Mouse (Mus musculus): ENCODE data around the gene 9430097D07Rik. TPM values are rescaled to one million over a fixed set of nuclear protein-coding genes. Genes with fewer than 3 reads are reported as not detected.

The 9430097D07Rik gene
- polyA plus RNA-seq, 1 experiment, result not detected

GRCm38 (mm10) chr2:32617601-32618000 lies 42.1 kb upstream of the 9430097D07Rik start:
- peaks cover 11% of the 10 kb centered on the region; the same call in 1 of the 2 replicates for H3K36me3 ChIP-seq (ENCODE audit: control insufficient read depth, insufficient read depth, low read length, poor library complexity, severe bottlenecking)
- H3K4me1 ChIP-seq (ENCODE audit: control insufficient read depth, insufficient read depth, low read length), result peaks cover 3% of the 10 kb centered on the region
- H3K4me3 ChIP-seq (ENCODE audit: low read depth, low read length), result no peak overlapping the region
- TF ChIP-seq EP300 (IDR thresholded peaks at IDR 0.05; ENCODE audit: insufficient read depth, low read depth, low read length) (0 out of 2 replicates have a peak, but pooled peaks have one; percentile 18), POLR2A (IDR thresholded peaks at IDR 0.05; ENCODE audit: insufficient read depth, low read length) (no peak), CTCF (IDR thresholded peaks at IDR 0.05; ENCODE audit: low read depth, low read length) (peak; percentile 77)
- no peaks in the 10 kb centered on the region for H3K9me3 ChIP-seq (replicated peaks; ENCODE audit: control insufficient read depth, insufficient read depth, low read length, poor library complexity, severe bottlenecking)
- no peaks in the 10 kb centered on the region for H3K27me3 ChIP-seq (ENCODE audit: control insufficient read depth, insufficient read depth, low read length, poor library complexity, severe bottlenecking)
- no peak overlapping the region for H3K9ac ChIP-seq (ENCODE audit: low read depth, poor library complexity, severe bottlenecking)
- no peak overlapping the region for H3K27ac ChIP-seq (ENCODE audit: insufficient read depth, low read length)

- H3K4me3 ChIP-seq (ENCODE audit: low read depth, low read length), result no peak overlapping the region
- H3K9me3 ChIP-seq (replicated peaks; ENCODE audit: control insufficient read depth, insufficient read depth, low read length, poor library complexity, severe bottlenecking), result no peaks in the 10 kb centered on the region
- TF ChIP-seq POLR2A (IDR thresholded peaks at IDR 0.05; ENCODE audit: insufficient read depth, low read length), result no peak
- no peak for TF ChIP-seq CTCF (IDR thresholded peaks at IDR 0.05; ENCODE audit: low read depth, low read length)
- no peak for TF ChIP-seq EP300 (IDR thresholded peaks at IDR 0.05; ENCODE audit: insufficient read depth, low read depth, low read length)
- peaks cover 11% of the 10 kb centered on the region; the same call in 1 of the 2 replicates for H3K36me3 ChIP-seq (ENCODE audit: control insufficient read depth, insufficient read depth, low read length, poor library complexity, severe bottlenecking)
- H3K4me1 ChIP-seq (ENCODE audit: control insufficient read depth, insufficient read depth, low read length), result peaks cover 3% of the 10 kb centered on the region
- no peak overlapping the region for H3K9ac ChIP-seq (ENCODE audit: low read depth, poor library complexity, severe bottlenecking)
- H3K27ac ChIP-seq (ENCODE audit: insufficient read depth, low read length), result no peak overlapping the region
- H3K27me3 ChIP-seq (ENCODE audit: control insufficient read depth, insufficient read depth, low read length, poor library complexity, severe bottlenecking), result no peaks in the 10 kb centered on the region
These were observed 41.6 kb upstream of the 9430097D07Rik start for GRCm38 (mm10) chr2:32617109-32617508.

- H3K4me3 ChIP-seq (ENCODE audit: low read depth, low read length), result peak overlapping the region; percentile 31
- no peak for TF ChIP-seq CTCF (IDR thresholded peaks at IDR 0.05; ENCODE audit: low read depth, low read length)
- no peak for TF ChIP-seq POLR2A (IDR thresholded peaks at IDR 0.05; ENCODE audit: insufficient read depth, low read length)
- TF ChIP-seq EP300 (IDR thresholded peaks at IDR 0.05; ENCODE audit: insufficient read depth, low read depth, low read length), result no peak
- no peak overlapping the region for H3K27ac ChIP-seq (ENCODE audit: insufficient read depth, low read length)
- H3K4me1 ChIP-seq (ENCODE audit: control insufficient read depth, insufficient read depth, low read length), result peaks cover 7% of the 10 kb centered on the region
- H3K27me3 ChIP-seq (ENCODE audit: control insufficient read depth, insufficient read depth, low read length, poor library complexity, severe bottlenecking), result no peaks in the 10 kb centered on the region
- H3K9me3 ChIP-seq (replicated peaks; ENCODE audit: control insufficient read depth, insufficient read depth, low read length, poor library complexity, severe bottlenecking), result no peaks in the 10 kb centered on the region
- H3K36me3 ChIP-seq (ENCODE audit: control insufficient read depth, insufficient read depth, low read length, poor library complexity, severe bottlenecking), result peaks cover 11% of the 10 kb centered on the region; the same call in 1 of the 2 replicates
- H3K9ac ChIP-seq (ENCODE audit: low read depth, poor library complexity, severe bottlenecking), result no peak overlapping the region
These were observed 36.8 kb upstream of the 9430097D07Rik start for GRCm38 (mm10) chr2:32612274-32612673.

GRCm38 (mm10) chr2:32610610-32611229 lies 35.2 kb upstream of the 9430097D07Rik start:
- Histone ChIP-seq H3K27me3 (ENCODE audit: control insufficient read depth, insufficient read depth, low read length, poor library complexity, severe bottlenecking) (no peaks in the 10 kb centered on the region), H3K4me1 (ENCODE audit: control insufficient read depth, insufficient read depth, low read length) (peaks cover 7% of the 10 kb centered on the region), H3K9me3 (replicated peaks; ENCODE audit: control insufficient read depth, insufficient read depth, low read length, poor library complexity, severe bottlenecking) (no peaks in the 10 kb centered on the region), H3K9ac (ENCODE audit: low read depth, poor library complexity, severe bottlenecking) (no peak overlapping the region), H3K36me3 (ENCODE audit: control insufficient read depth, insufficient read depth, low read length, poor library complexity, severe bottlenecking) (peaks cover 10% of the 10 kb centered on the region; the same call in 1 of the 2 replicates), H3K27ac (ENCODE audit: insufficient read depth, low read length) (no peak overlapping the region), H3K4me3 (ENCODE audit: low read depth, low read length) (peak overlapping the region; percentile 22; the same call in 1 of the 2 replicates)
- no peak for TF ChIP-seq POLR2A (IDR thresholded peaks at IDR 0.05; ENCODE audit: insufficient read depth, low read length)
- TF ChIP-seq EP300 (IDR thresholded peaks at IDR 0.05; ENCODE audit: insufficient read depth, low read depth, low read length), result no peak
- TF ChIP-seq CTCF (IDR thresholded peaks at IDR 0.05; ENCODE audit: low read depth, low read length), result no peak

GRCm38 (mm10) chr2:32608778-32609435 lies 33.4 kb upstream of the 9430097D07Rik start:
- Histone ChIP-seq H3K27ac (ENCODE audit: insufficient read depth, low read length) (0 out of 2 replicates have a peak overlapping the region, but pooled peaks have one; percentile 7), H3K9ac (ENCODE audit: low read depth, poor library complexity, severe bottlenecking) (peak overlapping the region; percentile 20; the same call in 1 of the 2 replicates), H3K36me3 (ENCODE audit: control insufficient read depth, insufficient read depth, low read length, poor library complexity, severe bottlenecking) (0 out of 2 replicates have a peak, but pooled peaks cover 2% of the 10 kb centered on the region), H3K4me3 (ENCODE audit: low read depth, low read length) (peak overlapping the region; percentile 73), H3K27me3 (ENCODE audit: control insufficient read depth, insufficient read depth, low read length, poor library complexity, severe bottlenecking) (no peaks in the 10 kb centered on the region), H3K9me3 (replicated peaks; ENCODE audit: control insufficient read depth, insufficient read depth, low read length, poor library complexity, severe bottlenecking) (no peaks in the 10 kb centered on the region), H3K4me1 (ENCODE audit: control insufficient read depth, insufficient read depth, low read length) (peaks cover 7% of the 10 kb centered on the region)
- TF ChIP-seq EP300 (IDR thresholded peaks at IDR 0.05; ENCODE audit: insufficient read depth, low read depth, low read length) (0 out of 2 replicates have a peak, but pooled peaks have one; percentile 24), POLR2A (IDR thresholded peaks at IDR 0.05; ENCODE audit: insufficient read depth, low read length) (no peak), CTCF (IDR thresholded peaks at IDR 0.05; ENCODE audit: low read depth, low read length) (no peak)

Data from ES-Bruce4 (cell line).